Mouse (Mus musculus) forebrain, embryonic 11.5 days (tissue): ENCODE results near the gene Pvalb. TPM values are rescaled to one million over a fixed set of nuclear protein-coding genes. Genes with fewer than 3 reads are reported as not detected.

Source experiments
- ATAC-seq: fragments of 200-750 bp; cut with Nextera tagmentation; replicated peaks from 2 replicates; pipeline ENCODE4 v1.8.0; 2017; ENCODE audit warnings: moderate TSS enrichment; ENCODE audit not compliant: low FRiP score
- DNase-seq: peaks from one replicate; pipeline ENCODE4 v3.0.0-alpha.2; 2017; ENCODE audit warnings: low spot score
- H3K27ac ChIP-seq: fragments of 300-500 bp; sonication (generic); 2 replicates; pipeline ENCODE4 v1.5.1; 2014; ENCODE audit warnings: low read depth, low read length
- H3K27me3 ChIP-seq: fragments of 300-500 bp; sonication (generic); 2 replicates; pipeline ENCODE4 v1.6.1; 2014; ENCODE audit warnings: mild to moderate bottlenecking, low read length, mixed read lengths; ENCODE audit not compliant: control insufficient read depth, insufficient read depth
- H3K36me3 ChIP-seq: fragments of 300-500 bp; sonication (generic); 2 replicates; pipeline ENCODE4 v1.6.1; 2014; ENCODE audit warnings: mild to moderate bottlenecking, low read length, moderate library complexity, mixed read lengths; ENCODE audit not compliant: control insufficient read depth, insufficient read depth
- H3K4me1 ChIP-seq: fragments of 300-500 bp; sonication (generic); replicated peaks from 2 replicates; pipeline ENCODE4 v1.6.1; 2014; ENCODE audit warnings: low read length, mixed read lengths; ENCODE audit not compliant: control insufficient read depth, insufficient read depth
- H3K4me2 ChIP-seq: fragments of 300-500 bp; sonication (generic); 2 replicates; pipeline ENCODE4 v1.6.1; 2014; ENCODE audit warnings: low read depth, mild to moderate bottlenecking, low read length, moderate library complexity, mixed read lengths; ENCODE audit not compliant: severe bottlenecking
- H3K4me3 ChIP-seq: fragments of 300-500 bp; sonication (generic); 2 replicates; pipeline ENCODE4 v1.5.1; 2014; ENCODE audit warnings: low read depth, low read length
- H3K9ac ChIP-seq: fragments of 300-500 bp; sonication (generic); 2 replicates; pipeline ENCODE4 v1.6.1; 2014; ENCODE audit warnings: low read length
- H3K9me3 ChIP-seq: fragments of 300-500 bp; sonication (generic); 2 replicates; pipeline ENCODE4 v1.6.1; 2016; ENCODE audit warnings: low read length, mixed read lengths; ENCODE audit not compliant: control insufficient read depth
- WGBS: fragments of 180-500 bp; shearing (Covaris S2); extraction: QIAGEN DNeasy Blood & Tissue Kit; methylation state at CpG from one replicate; pipeline ENCODE4 v1.1.7; 2014; 5-methylcytosine and 5-hydroxymethylcytosine counted together
- polyA plus RNA-seq: library from polyadenylated mRNA; unstranded; fragments of >200 nt; fragmentation: Nextera tagmentation; extraction: Ambion mirVana; gene quantifications from 2 replicates; pipeline ENCODE4 v1.2.1, GENCODE M21; 2014

Gene Pvalb
- polyA plus RNA-seq, 1 experiment from 2014 or later, result not detected

- Histone ChIP-seq H3K36me3 (no peaks in the 10 kb centered on the region), H3K9ac (peak overlapping the region; percentile 83), H3K4me3 (peak overlapping the region; percentile 57), H3K4me2 (peak overlapping the region; percentile 90), H3K27ac (peak overlapping the region; percentile 26; the same call in 1 of the 2 replicates), H3K9me3 (no peaks in the 10 kb centered on the region), H3K4me1 (peaks cover 10% of the 10 kb centered on the region; the same call in 1 of the 2 replicates), H3K27me3 (no peaks in the 10 kb centered on the region)
- DNase-seq (peak; percentile 67), ATAC-seq (0 out of 2 replicates have a peak, but pooled peaks have one; percentile 0)
- WGBS, result 26% methylated on average over 26 of the region's 26 CpGs
These were observed 33.0 kb downstream of the Pvalb start for GRCm38 (mm10) chr15:78172899-78173817.

GRCm38 (mm10) chr15:78172256-78172898, 33.8 kb downstream of the Pvalb start:
- Histone ChIP-seq H3K36me3 (no peaks in the 10 kb centered on the region), H3K27me3 (no peaks in the 10 kb centered on the region), H3K4me3 (peak overlapping the region; percentile 57), H3K27ac (no peak overlapping the region), H3K9ac (peak overlapping the region; percentile 83), H3K4me1 (peaks cover 10% of the 10 kb centered on the region; the same call in 1 of the 2 replicates), H3K9me3 (no peaks in the 10 kb centered on the region), H3K4me2 (peak overlapping the region; percentile 90)
- WGBS, result 73% methylated on average over 11 of the region's 11 CpGs
- no peak for DNase-seq
- no peak for ATAC-seq

GRCm38 (mm10) chr15:78171651-78172050, 34.5 kb downstream of the Pvalb start:
- Histone ChIP-seq H3K27ac (no peak overlapping the region), H3K4me1 (peaks cover 10% of the 10 kb centered on the region; the same call in 1 of the 2 replicates), H3K27me3 (no peaks in the 10 kb centered on the region), H3K9me3 (no peaks in the 10 kb centered on the region), H3K4me3 (no peak overlapping the region), H3K36me3 (no peaks in the 10 kb centered on the region), H3K4me2 (no peak overlapping the region), H3K9ac (no peak overlapping the region)
- ATAC-seq (no peak), DNase-seq (no peak)
- 91% methylated on average over 10 of the region's 10 CpGs for WGBS

DNA sequence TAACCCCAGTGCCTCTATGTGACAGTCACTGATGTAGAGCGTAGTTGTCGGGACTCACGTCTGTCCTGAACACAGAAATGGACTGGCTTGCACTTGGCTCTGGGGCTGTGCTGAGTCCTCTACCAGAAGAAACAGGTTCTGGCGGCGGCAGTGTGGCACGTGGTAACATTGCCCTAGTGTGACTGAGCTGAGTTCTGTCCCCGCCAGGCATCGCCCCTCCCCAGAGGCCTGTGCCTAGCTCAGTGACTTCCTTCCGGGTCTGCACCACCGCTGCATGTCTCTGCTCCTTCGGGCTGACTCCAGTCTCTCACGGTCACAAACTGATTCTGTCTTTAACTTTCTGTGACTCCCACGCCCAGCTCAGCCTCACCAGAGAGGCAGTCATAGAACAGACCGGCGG, 35.5 kb downstream of the Pvalb start:
- 88% methylated on average over 15 of the region's 15 CpGs for WGBS

GRCm38 (mm10) chr15:78169566-78169965, 36.6 kb downstream of the Pvalb start:
- Histone ChIP-seq H3K27me3 (no peaks in the 10 kb centered on the region), H3K36me3 (no peaks in the 10 kb centered on the region), H3K27ac (no peak overlapping the region), H3K9ac (no peak overlapping the region), H3K4me2 (no peak overlapping the region), H3K4me1 (peaks cover 7% of the 10 kb centered on the region; the same call in 1 of the 2 replicates), H3K4me3 (no peak overlapping the region), H3K9me3 (no peaks in the 10 kb centered on the region)
- no peak for ATAC-seq
- WGBS, result 83% methylated on average over 11 of the region's 11 CpGs
- DNase-seq, result no peak

More for the DNA sequence above, 35.5 kb downstream of the Pvalb start:
- Histone ChIP-seq H3K4me2 (no peak overlapping the region), H3K9ac (no peak overlapping the region), H3K27me3 (no peaks in the 10 kb centered on the region), H3K4me1 (peaks cover 10% of the 10 kb centered on the region; the same call in 1 of the 2 replicates), H3K9me3 (no peaks in the 10 kb centered on the region), H3K27ac (no peak overlapping the region), H3K36me3 (no peaks in the 10 kb centered on the region), H3K4me3 (no peak overlapping the region)
- no peak for DNase-seq
- no peak for ATAC-seq

DNA sequence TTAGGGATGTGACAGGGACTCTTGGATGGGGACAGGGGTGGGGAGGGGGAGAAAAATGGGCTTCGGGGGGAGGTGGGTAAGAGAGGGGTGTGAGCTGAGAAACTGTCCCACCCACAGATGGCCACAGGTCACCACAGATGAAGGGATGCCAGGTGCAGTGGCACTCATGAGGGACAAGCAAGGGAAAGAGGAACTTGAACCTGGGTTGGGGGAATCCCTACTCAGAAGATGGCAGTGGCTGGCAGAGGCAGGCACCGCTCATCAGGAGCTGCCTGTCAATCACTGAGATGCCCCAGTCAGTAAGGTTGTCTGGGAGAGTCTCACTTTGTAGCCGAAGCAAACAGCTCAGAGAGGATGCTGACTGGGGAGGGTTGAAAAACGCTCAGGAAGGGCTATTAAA, 40.9 kb downstream of the Pvalb start:
- no peak for ATAC-seq
- Histone ChIP-seq H3K27me3 (no peaks in the 10 kb centered on the region), H3K9ac (no peak overlapping the region), H3K9me3 (no peaks in the 10 kb centered on the region), H3K27ac (no peak overlapping the region), H3K4me1 (no peaks in the 10 kb centered on the region), H3K4me3 (no peak overlapping the region), H3K4me2 (no peak overlapping the region), H3K36me3 (no peaks in the 10 kb centered on the region)
- 90% methylated on average over 4 of the region's 4 CpGs for WGBS
- no peak for DNase-seq

DNA sequence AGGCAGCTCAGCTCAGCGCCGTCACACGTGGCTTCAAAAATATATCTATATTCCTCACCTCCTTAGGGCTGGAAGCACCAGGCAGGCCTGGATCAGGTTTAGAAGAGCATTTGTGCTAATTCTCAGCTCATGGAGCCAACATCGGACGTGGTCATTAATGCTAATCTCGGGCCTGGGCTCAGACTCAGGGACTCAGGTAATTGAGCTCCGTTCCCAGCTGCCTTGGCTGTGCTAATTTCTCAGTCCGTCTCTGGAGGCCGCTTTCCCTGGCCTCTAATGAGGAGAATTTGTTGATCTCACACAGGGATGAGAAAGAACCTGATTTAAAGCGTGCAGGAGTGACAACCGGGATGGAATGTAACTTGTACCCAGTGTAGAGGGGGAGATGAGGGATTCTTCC, 41.7 kb downstream of the Pvalb start:
- Histone ChIP-seq H3K27ac (no peak overlapping the region), H3K27me3 (no peaks in the 10 kb centered on the region), H3K9me3 (no peaks in the 10 kb centered on the region), H3K4me1 (no peaks in the 10 kb centered on the region), H3K4me2 (no peak overlapping the region), H3K36me3 (no peaks in the 10 kb centered on the region), H3K4me3 (no peak overlapping the region), H3K9ac (no peak overlapping the region)
- no peak for DNase-seq
- ATAC-seq, result no peak
- WGBS, result 89% methylated on average over 11 of the region's 11 CpGs

DNA sequence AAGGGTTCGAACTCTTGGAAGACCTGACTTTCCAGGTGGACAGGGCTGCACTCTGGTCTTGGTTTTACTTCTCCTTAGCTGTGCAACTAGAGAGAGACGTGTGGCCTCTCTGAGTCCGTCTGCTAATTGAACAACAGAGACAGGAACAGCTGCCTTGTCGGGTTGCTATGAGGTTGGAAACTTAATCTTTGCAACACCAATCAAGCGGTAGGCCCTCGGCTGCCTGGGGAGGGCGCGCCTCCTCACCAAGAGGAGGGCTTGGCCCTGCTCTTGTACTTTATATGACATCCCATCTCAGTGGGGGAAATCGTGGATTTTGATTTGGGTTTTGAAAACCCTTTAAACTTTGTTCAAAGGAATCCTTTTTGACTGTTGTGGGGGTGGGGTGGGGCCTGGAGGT, 44.3 kb downstream of the Pvalb start:
- H3K36me3 ChIP-seq, result no peaks in the 10 kb centered on the region
- H3K27ac ChIP-seq, result no peak overlapping the region
- H3K4me3 ChIP-seq, result no peak overlapping the region
- H3K9ac ChIP-seq, result no peak overlapping the region
- ATAC-seq (no peak), DNase-seq (no peak)
- H3K4me2 ChIP-seq, result no peak overlapping the region
- no peaks in the 10 kb centered on the region for H3K9me3 ChIP-seq
- WGBS, result 84% methylated on average over 9 of the region's 9 CpGs
- H3K27me3 ChIP-seq, result no peaks in the 10 kb centered on the region
- H3K4me1 ChIP-seq, result no peaks in the 10 kb centered on the region
